Mouse (Mus musculus) thymus, adult 2 months (tissue): ENCODE results near the gene Mapk6.

Experiments
- CTCF ChIP-seq: fragments of 200-500 bp; IDR thresholded peaks from 2 replicates; pipeline ENCODE4 v1.5.1; 2012; ENCODE audit warnings: mild to moderate bottlenecking, control low read depth, low read length, moderate library complexity, borderline replicate concordance; ENCODE audit not compliant: control insufficient read depth, poor library complexity, insufficient read depth; ENCODE audit errors: extremely low read depth
- POLR2A ChIP-seq: fragments of 200-500 bp; IDR thresholded peaks from 2 replicates; pipeline ENCODE4 v1.6.1; 2012; ENCODE audit warnings: mild to moderate bottlenecking, low read length, control low read depth, moderate library complexity; ENCODE audit not compliant: control insufficient read depth, poor library complexity, insufficient read depth; ENCODE audit errors: extremely low read depth

DNA sequence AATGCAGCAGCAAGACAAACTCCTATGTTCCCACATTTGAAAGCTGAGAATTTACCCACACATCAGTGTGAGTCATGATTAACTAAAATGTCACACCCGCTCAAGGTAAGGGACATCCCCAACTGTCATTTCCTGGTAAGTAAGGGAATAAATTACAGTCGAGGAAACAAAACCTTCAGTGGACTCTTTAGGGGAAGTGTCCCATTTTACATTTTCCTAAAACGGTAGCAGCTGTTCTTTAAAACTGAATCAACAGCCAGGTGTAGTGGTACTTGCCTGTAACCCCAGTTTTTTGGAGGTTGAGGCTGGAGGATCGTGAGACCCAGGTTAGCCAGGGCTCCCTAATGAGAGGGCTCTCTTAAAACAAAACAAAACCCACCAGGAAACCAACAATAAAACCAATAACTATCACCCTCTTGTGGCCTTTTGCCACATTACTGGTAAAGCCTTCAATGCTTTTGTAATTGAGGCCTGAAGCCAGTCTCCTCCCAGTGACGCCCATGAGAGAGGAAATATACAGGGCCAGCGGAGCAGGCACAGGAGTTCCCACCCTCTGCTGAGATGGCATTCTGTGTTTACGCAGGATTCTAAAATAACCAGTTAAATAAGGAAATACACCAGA lies 24.5 kb upstream of the Mapk6 start:
- TF ChIP-seq CTCF = no peak
- no peak for TF ChIP-seq POLR2A
